Mouse (Mus musculus) v-Abl transformed pro-B cells (cell line): ENCODE results near the gene Mrap2.
"Not testable (repeated sequence)": the region's sequence is repeated elsewhere in the genome, so short reads cannot be mapped to it uniquely, and the experiment has no call there.

Experiments
- in situ Hi-C, 2 experiments: fragments of 400-800 bp; cut with MboI; formaldehyde crosslinking; loops; one replicate each; pipeline ENCODE4 v1.15.1; 2025; ENCODE audit not compliant: unreplicated experiment in 2 of 2

Mrap2 gene

DNA sequence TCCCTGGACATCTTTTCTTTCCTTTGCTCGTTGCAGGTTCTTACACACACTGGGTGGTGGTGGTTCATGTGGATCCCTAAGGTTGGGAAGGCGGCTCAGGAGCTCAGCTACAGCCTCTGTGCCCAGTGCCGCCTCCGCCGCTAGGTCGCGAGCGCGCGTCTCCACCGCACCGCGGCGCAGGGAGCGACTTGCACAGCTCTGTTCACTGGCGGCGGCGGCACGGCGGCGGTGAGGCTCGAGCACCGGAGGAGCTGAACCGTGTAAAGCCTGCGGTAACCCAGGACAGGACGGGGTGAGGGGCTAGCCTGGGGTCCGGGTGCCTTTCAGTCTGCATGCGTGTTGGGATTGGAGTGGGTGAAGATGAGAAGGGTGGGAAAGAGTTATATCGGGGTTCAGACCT is at the start of gene Mrap2:
Mrap2 (plus strand) TSS at position 201 of the 400 bp plus-strand sequence.
- in situ Hi-C loops, result no loop called here

DNA sequence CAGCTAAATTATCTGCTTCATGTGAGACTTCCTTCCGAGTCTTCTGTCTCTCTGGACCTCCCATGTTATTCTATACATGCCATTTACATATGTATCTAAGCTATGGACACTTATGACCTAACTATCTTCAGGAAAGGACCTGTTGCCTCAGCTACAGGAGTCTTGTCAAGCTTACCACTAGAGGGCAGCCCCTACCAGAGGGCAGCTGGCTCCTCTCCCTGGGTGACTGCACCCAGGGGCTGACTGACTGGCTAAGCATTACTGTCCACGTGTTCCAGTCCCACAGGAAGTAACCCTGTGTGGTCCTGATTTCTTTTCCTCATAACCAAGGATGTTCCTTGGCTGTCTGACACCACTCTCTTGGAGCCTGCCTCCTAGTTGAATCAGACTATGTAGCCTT is 46.1 kb upstream of the Mrap2 start:
- in situ Hi-C loops, result loop anchor here (5.0 to 25.0 kb wide), 4 partner anchors 36 to 1364 kb away; partner anchors contain the start of gene Gm20537 (in 1 of the 2)

DNA sequence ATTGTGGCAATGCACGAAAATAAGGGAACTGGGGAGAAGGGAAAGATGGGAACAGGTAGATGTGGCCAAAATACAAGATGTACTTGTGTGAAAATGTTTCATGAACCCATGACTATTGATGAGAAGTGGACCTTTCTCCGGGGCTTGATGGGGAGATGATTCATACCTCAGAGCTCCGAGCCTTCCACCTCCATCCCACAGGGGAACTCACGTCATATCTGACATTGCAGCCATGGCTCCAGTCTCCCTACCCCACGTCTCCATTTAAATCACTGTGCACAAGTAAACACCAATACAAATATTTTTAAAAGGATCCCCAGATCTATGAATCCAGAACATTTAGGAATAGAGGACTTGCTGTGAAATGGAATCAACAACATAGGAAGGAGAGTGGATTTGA is 29.1 kb upstream of the Mrap2 start:
- in situ Hi-C loops, result no loop called here

DNA sequence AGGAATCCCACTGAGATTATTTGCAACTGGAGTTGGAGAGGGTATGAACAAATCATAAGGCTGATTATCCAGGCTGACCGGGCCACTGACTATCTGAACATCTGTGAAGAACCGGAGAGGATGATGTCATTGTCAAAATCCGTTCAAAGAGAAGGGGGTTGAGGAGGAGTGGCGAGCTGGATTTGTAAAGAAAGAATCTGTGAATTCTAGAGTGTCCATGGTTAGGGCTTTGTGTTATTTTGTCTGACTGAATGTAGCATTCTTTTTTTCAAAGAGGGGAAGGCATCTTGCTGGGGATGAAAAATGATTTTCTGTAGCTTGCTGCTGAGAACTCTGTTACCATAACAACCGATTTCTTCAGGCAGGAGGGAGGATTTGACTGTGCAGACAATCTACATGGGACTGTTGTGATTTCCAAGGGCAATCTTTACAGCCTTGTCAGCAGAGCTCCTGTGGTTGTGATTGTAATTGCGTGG is 28.6 kb upstream of the Mrap2 start:
- in situ Hi-C loops, result no loop called here

DNA sequence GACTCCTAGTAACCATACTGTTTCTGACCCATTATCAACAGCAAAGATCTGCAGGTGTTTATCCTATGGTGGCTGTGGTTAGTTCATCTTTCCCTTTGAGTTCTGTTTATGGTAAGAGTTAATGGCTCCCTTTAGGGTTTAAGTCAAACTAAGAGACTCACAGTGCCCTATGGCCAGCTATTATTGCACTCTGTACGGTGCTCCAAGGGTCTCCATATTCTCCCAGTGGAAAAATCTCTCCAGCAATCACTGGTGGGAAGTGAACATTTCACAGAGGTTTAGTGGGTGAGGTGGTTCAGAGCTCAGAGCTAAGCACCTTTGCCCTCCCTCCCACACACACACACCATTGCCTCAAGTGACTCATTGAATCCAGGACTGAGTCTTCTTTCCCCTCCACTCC is 28.1 kb upstream of the Mrap2 start:
- in situ Hi-C loops, result no loop called here

DNA sequence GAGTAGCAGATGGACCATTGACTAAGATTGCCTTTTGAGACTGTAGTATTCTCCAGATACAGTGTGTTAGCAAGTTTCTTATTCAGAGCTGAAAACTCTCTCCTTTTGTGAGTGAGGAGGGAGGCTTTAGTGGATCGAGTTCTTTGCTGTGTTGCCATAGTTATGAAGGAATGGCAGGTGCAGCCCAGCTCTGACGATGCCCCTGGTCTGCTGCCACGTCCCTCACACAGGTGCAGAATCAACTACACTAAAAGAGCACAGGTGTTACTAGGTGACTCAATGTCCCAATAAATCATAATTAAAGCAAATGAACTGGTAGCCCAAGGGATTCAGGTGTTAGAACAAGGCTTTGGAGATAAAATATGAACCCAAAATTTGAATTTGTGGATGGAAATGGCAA is 25.1 kb upstream of the Mrap2 start:
- in situ Hi-C loops, result no loop called here

DNA sequence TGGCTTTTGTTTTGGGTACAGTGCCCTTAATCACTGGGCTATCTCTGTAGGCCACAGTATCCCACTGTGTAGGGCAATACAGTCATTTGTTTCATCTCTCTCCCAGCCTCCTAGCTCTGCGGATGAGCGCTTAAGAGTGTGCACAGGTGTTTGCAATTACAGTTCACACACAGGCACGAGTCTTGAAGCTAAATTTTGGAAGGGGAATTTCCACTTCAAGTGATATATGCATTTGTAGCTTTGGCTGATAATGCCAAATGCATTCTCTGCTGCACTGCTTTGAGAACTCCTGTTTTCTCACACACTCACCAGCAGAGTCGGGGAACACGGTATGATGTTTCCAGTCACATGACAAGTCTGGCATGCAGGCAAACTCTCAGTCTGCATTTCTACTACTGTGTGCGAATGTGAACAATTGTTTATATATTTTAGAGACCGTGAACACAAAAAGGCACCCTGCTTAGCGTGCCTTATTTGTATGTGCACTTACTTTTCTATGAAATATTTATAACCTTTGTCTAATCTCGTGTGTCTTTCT is 22.1 kb upstream of the Mrap2 start:
- in situ Hi-C loops, result no loop called here

DNA sequence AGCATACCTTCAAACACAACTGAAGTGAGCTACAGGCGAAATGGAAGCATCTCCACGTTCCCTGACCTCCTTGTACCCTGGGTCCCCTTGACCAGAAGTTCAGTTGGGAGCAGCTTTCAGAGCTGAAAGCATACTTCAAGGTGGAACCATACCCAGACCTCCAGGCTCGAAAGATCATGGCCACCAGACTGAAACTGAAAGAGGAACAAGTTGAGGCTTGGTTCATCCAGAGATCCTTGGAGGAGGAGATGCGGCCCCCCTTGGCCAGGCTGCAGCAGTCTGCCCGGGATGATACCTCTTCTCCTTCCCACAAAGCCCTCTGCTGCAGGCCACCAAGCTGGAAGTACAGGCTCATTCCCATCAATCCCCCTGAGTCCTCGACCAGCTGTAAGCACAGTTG is 17.1 kb upstream of the Mrap2 start:
- in situ Hi-C loops, result not testable (repeated sequence)

DNA sequence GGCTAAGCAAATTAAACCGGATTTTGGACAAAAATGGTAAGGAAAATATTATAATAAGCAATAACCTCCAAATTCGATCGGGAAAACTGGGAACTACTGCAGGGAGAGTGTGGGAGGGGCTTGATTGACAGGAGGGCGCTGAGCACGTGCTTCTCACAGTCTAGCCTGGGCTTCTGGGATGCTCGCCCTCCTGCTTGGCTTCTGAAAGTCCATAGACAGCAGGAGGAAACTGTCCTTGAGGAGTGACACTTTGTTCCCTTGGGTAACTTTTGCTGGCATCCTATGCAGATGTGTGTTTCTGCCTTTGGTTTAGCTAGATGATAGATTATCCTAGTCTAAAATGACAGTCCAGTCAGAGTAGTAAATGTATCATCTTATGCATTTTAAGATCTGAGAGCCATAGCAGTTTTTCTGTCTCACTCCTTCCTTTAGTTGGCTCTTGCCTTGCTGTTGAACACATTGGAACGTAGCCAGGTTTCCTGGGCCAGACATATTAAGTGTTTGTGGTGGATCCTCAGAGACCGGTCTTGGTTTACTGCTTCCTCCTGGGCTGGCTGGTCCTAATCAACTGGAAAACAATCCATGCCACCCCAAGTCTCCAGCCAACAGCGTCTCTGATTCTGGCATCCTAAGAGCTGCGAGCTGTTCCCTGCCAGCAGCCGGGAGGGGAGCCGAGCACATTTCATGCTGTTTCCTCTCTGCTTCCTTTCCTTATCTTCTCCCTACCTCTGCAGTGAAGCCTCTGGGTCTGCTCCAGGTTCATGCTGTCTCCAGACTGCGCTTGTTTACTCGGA is 8.1 kb upstream of the Mrap2 start:
- in situ Hi-C loops, result no loop called here

DNA sequence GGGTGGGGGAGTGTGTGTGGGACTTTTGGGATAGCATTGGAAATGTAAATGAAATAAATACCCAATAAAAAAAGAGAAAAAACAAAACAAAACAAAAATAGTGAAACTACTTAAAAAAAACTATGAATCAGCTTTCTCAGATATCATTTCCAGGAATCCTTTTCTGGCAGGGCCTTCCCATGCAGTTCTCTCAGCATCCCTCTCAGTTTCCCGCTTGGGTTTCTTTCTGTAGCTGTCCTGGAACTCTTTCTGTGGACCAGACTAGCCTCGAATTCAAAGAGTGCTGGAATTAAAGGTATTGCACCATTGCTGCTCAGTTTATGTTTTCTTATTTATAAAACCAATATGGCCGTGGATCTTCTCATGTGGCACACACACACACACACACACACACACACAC is 1.0 kb upstream of the Mrap2 start:
- in situ Hi-C loops, result no loop called here

DNA sequence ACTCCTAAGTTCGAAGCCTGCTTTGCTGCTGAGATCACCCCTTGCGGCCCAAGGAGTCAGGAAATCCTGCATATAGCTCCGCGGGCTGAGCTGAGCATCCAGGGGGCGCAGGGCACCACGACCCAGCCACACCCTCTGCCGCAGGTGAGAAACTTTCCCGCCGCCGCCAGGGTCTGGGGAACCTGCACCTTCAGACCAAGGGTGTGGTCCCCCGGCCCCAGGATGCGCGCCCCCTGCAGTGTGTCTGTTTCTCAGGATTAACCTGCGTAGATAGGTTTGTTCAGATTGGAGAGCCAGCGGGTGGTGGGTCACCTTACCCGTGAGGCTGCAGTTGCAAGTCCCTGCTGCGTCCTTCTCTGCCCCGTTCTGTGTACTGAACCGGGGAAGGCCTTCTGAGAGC is 426 bp downstream of the Mrap2 start:
- in situ Hi-C loops, result no loop called here

DNA sequence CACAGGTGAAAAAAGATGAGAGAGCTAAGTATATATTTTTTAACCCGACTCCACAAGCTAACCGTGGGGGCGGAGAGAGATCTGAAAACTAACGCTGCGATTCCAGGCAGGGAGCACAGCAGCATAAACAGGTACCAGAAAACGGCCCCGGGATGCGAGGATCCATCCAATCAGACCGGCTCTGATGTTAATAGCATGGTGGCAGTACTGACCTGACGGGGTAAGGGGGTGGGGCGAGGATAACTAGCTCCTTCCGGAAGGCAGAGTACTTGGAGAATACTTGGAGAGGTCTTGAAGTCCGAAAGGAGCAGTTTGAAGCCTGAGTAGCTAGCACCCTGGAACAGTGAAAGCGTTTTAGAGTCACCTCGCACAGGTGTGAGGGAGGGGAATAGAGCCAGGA is 1.1 kb downstream of the Mrap2 start:
- in situ Hi-C loops, result no loop called here

DNA sequence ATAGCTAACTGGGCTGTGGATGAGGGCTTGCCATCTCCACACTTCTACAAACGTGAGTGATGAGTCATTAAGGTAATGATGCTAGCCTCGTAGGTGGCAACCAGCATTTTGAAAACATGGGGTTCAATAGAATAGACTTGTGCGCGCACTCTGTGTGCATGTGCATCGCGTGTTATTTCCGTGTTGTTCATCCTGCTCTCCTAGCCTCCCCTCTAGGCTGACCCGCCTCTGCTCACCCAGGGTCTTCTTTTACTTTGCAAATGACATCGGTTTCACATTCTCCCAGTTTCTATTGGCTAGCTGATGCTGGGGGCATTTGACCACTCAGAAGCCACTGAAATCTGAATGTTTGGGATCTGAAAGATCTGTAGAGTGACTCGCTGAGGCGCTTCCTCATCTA is 1.6 kb downstream of the Mrap2 start:
- in situ Hi-C loops, result no loop called here

DNA sequence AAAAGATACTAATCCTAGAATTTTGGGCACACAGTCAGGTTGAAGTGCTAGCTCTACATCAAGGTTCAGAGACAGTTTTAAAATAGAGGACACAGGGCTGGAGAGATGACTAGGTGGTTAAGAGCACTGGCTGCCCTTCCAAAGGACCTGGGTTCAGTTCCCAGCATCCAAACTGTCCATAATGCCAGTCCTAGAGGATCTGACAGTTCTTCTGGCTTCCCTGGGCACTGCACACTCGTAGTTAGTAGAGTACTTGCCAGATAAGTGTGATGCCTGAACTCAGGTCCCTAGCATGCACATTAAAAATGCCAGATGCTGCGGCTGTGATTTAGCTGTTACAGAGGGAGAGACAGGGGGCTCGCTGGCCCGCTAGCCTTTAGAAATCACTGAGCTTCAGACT is 2.3 kb downstream of the Mrap2 start:
- in situ Hi-C loops, result no loop called here

DNA sequence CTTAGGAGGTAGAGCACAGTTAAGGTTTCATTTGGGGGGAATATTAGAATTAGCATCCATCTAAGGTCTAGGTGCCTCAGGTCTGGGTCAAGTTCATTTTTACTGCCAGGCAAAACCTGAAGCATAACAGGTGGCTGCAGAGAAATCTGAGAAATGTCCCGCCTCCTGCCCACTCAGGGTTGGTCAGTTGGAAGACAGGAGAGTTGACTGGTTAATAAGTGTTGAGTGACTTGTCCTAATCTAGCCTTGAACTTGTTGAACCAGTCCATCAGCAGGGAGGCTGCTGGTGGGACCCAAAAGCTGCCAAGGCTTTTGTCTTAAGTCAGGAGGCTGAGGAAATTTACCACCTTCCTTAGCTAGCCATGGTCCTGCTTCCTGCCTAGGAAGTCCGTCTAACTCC is 3.8 kb downstream of the Mrap2 start:
- in situ Hi-C loops, result no loop called here

DNA sequence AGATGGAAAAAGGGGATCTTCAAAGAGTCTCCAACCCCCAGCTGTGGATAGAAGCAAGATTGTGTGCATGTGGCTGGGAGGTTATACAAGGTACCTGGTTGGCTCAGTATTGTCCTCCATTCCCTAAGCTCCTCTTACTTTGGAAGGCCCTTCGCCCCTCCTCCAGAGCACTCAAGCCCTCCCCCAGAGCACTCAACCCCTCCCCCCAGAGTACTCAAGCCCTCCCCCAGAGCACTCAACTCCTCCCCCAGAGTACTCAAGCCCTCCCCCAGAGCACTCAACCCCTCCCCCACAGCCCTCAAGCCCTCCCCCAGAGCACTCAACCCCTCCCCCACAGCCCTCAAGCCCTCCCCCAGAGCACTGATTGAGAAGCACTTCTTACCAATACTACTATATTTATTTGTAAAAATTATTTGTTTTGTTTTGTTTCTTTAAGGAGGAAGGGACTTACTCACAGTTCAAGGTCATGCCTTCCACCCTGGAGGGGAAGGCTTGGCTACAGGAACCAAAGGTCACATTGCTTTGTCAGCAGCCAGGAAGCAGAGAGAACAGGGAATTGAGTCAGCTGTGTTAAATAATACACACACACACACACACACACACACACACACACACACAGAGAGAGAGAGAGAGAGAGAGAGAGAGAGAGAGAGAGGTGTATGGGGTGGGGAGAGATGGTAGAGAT is 8.7 kb downstream of the Mrap2 start:
- in situ Hi-C loops, result no loop called here

DNA sequence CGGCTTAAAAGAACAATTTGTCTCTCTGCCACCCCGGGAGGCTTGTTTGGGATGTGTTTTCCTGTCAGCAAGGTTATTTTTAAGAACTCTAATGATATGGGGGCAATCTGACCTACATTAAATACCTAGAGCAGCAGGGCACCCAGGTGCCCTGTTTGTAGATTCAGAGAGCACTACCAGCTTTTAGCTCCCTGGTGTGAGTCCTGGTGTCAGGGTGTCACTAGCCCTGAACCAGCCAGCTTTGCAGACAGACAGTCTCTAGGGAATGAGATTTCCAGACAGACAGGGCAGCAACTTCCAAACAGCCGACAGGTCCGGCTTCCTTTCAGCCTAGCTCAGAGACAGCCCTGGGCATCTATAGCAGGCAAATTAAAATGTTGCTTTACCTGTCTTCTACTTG is 18.5 kb downstream of the Mrap2 start:
- in situ Hi-C loops, result no loop called here

DNA sequence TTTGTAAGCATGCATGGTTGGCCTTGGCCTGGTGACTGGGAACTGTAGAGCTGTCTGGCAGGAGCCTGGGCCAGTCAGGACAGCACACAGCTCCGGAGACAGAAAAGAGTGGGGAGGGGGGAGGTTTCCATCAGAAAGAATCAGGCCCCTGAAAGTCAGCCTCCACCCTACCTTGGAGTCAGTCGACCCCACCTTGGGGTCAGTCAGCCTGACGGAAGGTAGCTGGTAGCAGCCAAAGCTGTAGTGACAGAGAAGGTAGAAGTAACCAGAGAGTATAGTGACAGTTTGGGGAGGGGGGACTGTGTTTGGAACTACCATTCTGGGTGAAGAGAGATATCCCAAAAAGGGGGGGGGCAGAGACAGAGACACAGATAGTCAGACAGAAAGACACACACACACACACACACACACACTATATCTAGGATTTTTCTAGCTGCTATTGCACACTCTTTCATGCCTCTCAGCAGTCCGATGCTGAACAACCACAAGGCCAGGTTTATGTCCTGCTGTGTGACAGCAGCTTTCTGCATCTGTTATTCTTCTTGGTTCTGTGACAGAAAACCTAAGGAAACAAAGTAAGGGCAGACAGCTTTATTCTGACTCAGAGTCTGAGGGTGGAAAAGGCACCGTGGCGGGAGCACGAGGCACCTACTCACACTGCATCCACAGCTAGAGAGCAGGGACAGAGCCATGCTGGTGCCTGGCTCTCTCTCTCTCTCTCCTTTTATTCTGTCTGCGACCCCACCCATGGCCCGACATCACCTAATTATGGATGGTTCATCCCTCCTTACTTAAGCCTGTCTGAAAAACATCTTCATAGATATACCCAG is 23.1 kb downstream of the Mrap2 start:
- in situ Hi-C loops, result no loop called here

DNA sequence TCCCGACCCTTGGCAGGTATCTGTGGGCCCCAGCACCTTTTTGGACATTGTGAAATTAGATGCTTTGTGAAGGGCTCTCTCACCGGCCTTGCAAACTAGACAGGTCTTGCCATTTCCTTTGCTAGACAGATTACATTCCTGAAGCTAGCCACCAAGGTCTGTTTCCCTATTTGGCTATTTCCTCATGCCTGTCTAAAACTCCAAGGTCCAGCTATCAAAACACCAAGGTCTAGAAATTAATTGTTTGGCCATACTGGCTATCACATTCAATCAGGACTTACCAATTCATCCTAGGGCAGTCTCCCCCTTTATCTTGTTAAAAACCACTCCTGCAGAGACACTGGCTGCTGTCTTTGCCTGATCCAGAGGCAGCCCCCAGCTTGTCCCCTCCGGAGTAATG is 23.9 kb downstream of the Mrap2 start:
- in situ Hi-C loops, result no loop called here

DNA sequence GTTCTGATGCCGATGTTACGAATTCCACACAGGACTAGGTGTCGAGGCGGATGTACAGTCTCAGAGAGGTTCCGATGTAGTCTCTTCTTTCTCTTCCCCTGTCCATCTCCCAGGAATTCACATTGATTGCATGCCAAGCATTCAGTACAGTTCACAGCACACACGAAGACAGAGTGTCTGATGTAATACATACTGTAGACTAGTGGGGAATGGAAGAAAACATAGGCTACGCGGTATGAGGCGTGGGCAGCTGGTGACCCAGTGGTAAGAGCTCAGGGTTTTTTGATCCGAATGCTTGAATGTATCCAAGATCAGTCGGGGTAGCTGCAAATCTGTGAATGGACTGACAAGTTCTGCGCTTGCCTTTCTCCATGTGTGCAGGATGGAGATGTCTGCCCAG is 25.0 kb downstream of the Mrap2 start:
- in situ Hi-C loops, result no loop called here

DNA sequence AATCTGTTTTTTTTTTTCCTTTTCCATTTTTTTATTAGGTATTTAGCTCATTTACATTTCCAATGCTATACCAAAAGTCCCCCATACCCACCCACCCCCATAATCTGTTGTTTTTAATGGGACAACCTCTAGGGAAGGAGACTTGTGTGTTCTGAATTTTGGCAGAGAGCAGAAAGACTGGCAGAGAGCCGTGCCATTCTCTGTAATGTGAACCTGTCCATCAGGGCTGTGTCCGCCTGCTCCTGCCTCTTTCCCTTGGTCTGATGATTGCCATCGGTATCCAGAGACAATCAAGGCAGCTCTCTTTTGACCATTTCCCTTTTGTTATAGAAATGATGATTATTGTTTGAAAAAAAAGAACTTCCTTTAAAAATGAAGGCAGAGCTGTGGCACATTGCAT is 26.8 kb downstream of the Mrap2 start:
- in situ Hi-C loops, result no loop called here
